Mouse (Mus musculus): ENCODE measurements around the gene Racgap1. TPM values are rescaled to one million over a fixed set of nuclear protein-coding genes. Genes with fewer than 3 reads are reported as not detected.
A peak's percentile ranks its signal among the peaks of the same experiment; 100 is the strongest.

Gene Racgap1
- polyA plus RNA-seq, 1 experiment from 2014 or later, result 219 TPM

- Histone ChIP-seq H3K27me3 (ENCODE audit: insufficient read depth, poor library complexity, severe bottlenecking) (peaks cover 94% of the 10 kb centered on the region), H3K4me3 (no peak overlapping the region), H3K36me3 (no peaks in the 10 kb centered on the region), H3K9me3 (no peaks in the 10 kb centered on the region), H3K4me1 (replicated peaks) (peaks cover 38% of the 10 kb centered on the region), H3K27ac (no peak overlapping the region)
- no peak for DNase-seq (ENCODE audit: low spot score)
- WGBS, result 77% methylated on average over 8 of the region's 8 CpGs
Measured at GRCm38 (mm10) chr15:99592177-99592576, 59.3 kb downstream of the Racgap1 start.

- DNase-seq (ENCODE audit: low spot score), result peak; percentile 45
- H3K9me3 ChIP-seq, result no peaks in the 10 kb centered on the region
- 1% methylated on average over 81 of the region's 83 CpGs for WGBS
- peaks cover 26% of the 10 kb centered on the region for H3K4me1 ChIP-seq (replicated peaks)
- peak within 1 kb of the TSS; percentile 52 for H3K4me3 ChIP-seq
- H3K27ac ChIP-seq, result peak within 1 kb of the TSS; percentile 31; the same call in 1 of the 2 replicates
- H3K36me3 ChIP-seq, result no peaks in the 10 kb centered on the region
- H3K27me3 ChIP-seq (ENCODE audit: insufficient read depth, poor library complexity, severe bottlenecking), result peaks cover 100% of the 10 kb centered on the region
Measured at GRCm38 (mm10) chr15:99590429-99591084, 60.9 kb downstream of the Racgap1 start, which contains the start of gene Aqp5. Gene Aqp5, plus strand, starts transcription at chr15:99590782.

- H3K27me3 ChIP-seq (ENCODE audit: insufficient read depth, poor library complexity, severe bottlenecking), result peaks cover 100% of the 10 kb centered on the region
- no peaks in the 10 kb centered on the region for H3K9me3 ChIP-seq
- 17% methylated on average over 7 of the region's 7 CpGs for WGBS
- no peak overlapping the region for H3K27ac ChIP-seq
- no peaks in the 10 kb centered on the region for H3K36me3 ChIP-seq
- DNase-seq (ENCODE audit: low spot score), result no peak
- H3K4me3 ChIP-seq, result no peak overlapping the region
- H3K4me1 ChIP-seq (replicated peaks), result peaks cover 34% of the 10 kb centered on the region
Measured at GRCm38 (mm10) chr15:99589704-99590103, 61.8 kb downstream of the Racgap1 start.

DNA sequence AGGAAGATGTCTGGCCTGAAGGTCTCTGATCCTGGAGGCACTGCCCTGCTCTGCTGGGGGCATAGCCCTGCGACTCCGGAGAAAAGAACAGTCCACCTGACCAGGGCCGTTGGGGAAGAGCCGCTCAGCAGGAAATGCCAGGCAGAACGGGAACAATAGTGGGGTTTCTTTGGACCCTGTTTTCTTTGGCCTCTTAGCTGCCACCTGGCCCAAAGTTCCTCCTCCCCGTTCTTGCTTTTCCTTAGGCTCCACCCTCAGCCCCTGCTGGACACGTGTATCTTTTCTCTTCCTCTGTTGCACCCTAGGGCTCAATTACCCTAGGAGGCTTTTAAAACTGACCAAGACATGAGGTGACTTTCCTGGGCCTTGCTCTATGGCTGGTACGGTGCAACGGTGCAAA, 62.2 kb downstream of the Racgap1 start:
- H3K4me1 ChIP-seq (replicated peaks), result peaks cover 39% of the 10 kb centered on the region
- DNase-seq (ENCODE audit: low spot score), result no peak
- H3K27ac ChIP-seq, result no peak overlapping the region
- peaks cover 100% of the 10 kb centered on the region for H3K27me3 ChIP-seq (ENCODE audit: insufficient read depth, poor library complexity, severe bottlenecking)
- H3K36me3 ChIP-seq, result no peaks in the 10 kb centered on the region
- 2% methylated on average over 9 of the region's 9 CpGs for WGBS
- H3K4me3 ChIP-seq, result no peak overlapping the region
- H3K9me3 ChIP-seq, result no peaks in the 10 kb centered on the region

GRCm38 (mm10) chr15:99586525-99586924, 64.9 kb downstream of the Racgap1 start:
- peaks cover 100% of the 10 kb centered on the region for H3K27me3 ChIP-seq (ENCODE audit: insufficient read depth, poor library complexity, severe bottlenecking)
- H3K9me3 ChIP-seq, result no peaks in the 10 kb centered on the region
- no peaks in the 10 kb centered on the region for H3K36me3 ChIP-seq
- WGBS, result 91% methylated on average over 3 of the region's 3 CpGs
- DNase-seq (ENCODE audit: low spot score), result no peak
- peaks cover 52% of the 10 kb centered on the region for H3K4me1 ChIP-seq (replicated peaks)
- no peak overlapping the region for H3K27ac ChIP-seq
- no peak overlapping the region for H3K4me3 ChIP-seq

- peaks cover 44% of the 10 kb centered on the region for H3K4me1 ChIP-seq (replicated peaks)
- H3K9me3 ChIP-seq, result no peaks in the 10 kb centered on the region
- DNase-seq (ENCODE audit: low spot score), result no peak
- 70% methylated on average over 6 of the region's 6 CpGs for WGBS
- no peak overlapping the region for H3K27ac ChIP-seq
- no peak overlapping the region for H3K4me3 ChIP-seq
- H3K36me3 ChIP-seq, result no peaks in the 10 kb centered on the region
- peaks cover 100% of the 10 kb centered on the region for H3K27me3 ChIP-seq (ENCODE audit: insufficient read depth, poor library complexity, severe bottlenecking)
Measured at GRCm38 (mm10) chr15:99585741-99586140, 65.7 kb downstream of the Racgap1 start.

DNA sequence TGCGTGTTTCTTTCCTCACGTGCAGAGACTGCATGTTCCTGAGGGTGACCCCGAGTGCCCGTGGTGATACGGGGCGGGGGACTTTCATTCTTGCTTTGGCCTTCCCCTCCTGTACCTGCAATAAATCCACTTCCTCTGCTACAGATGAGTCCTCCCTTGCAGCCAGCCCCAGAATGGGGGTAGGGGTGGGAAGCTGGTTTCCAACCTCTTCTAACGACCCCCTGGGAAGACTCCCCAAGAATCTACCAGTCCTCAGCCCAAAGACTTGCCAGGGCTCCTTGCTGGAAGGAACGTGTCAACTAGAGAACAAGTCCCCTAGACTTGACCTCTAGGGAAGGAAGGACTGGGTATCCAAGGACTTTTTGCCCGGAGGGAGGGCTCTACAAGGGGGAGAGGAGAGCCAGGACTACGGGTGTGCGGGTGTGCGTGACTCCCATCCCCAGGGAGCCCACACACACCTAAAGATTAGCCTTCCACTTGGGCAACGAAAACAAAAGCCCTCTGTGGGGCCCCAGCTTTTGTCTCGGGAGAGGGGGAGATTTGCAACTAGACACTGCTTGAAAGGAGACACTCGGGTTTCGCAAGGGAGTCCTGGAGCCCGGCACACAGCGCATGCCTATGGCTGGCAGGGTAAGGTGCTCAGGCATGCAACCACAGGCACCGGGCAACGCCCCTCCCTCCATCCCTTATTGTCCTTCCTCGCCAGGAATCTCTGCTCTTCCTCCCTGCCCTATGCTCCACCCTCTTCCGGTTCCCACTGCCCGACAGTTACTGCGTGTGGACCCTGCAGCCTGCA, 66.9 kb downstream of the Racgap1 start:
- Histone ChIP-seq H3K4me3 (peak overlapping the region; percentile 46), H3K27ac (peak overlapping the region; percentile 59), H3K27me3 (ENCODE audit: insufficient read depth, poor library complexity, severe bottlenecking) (peaks cover 100% of the 10 kb centered on the region), H3K36me3 (no peaks in the 10 kb centered on the region), H3K9me3 (no peaks in the 10 kb centered on the region), H3K4me1 (replicated peaks) (peaks cover 35% of the 10 kb centered on the region)
- WGBS, result 1% methylated on average over 24 of the region's 24 CpGs
- DNase-seq (ENCODE audit: low spot score), result peak; percentile 50

DNA sequence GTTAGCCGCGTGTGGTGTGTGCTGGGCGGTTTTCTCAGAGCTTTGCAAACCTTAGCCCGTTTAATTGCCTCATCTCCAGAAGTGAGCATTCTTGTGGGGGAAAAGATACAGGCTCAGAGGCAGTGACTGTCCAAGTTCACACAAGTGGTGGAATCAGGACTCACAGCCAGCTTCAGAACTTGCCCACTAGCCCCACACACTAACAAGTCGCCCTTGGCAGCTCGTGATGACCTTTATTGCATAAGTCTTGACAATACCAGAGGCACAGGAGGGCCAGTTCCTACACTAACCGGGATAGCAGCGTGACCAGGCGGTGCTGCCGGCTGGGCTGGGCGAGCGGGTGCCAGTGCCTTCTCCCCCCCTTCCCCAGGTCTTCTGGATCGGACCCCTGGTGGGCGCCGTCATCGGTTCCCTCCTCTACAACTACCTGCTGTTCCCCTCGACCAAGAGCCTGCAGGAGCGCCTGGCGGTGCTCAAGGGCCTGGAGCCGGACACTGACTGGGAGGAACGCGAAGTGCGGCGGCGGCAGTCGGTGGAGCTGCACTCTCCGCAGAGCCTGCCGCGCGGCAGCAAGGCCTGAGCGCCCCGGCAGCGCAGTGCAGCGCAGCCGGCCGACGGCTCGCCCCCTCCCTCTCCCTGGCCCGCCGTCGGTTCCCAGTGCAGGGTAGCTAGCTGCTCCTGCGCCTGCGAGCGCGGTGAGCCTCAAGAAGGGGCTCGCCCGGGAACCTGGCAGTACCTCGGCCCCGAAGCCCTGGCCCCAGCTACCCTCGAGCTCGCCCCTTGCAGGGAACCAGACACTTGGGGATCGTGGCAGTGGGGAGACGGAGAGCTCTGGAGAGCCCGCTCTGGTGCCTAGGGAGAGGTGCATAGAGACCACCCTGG, 67.8 kb downstream of the Racgap1 start:
- Histone ChIP-seq H3K4me1 (replicated peaks) (peaks cover 35% of the 10 kb centered on the region), H3K27ac (peak overlapping the region; percentile 59), H3K36me3 (no peaks in the 10 kb centered on the region), H3K9me3 (no peaks in the 10 kb centered on the region), H3K27me3 (ENCODE audit: insufficient read depth, poor library complexity, severe bottlenecking) (peaks cover 100% of the 10 kb centered on the region), H3K4me3 (peak overlapping the region; percentile 46)
- peak; percentile 73 for DNase-seq (ENCODE audit: low spot score)
- WGBS, result 2% methylated on average over 54 of the region's 54 CpGs

DNA sequence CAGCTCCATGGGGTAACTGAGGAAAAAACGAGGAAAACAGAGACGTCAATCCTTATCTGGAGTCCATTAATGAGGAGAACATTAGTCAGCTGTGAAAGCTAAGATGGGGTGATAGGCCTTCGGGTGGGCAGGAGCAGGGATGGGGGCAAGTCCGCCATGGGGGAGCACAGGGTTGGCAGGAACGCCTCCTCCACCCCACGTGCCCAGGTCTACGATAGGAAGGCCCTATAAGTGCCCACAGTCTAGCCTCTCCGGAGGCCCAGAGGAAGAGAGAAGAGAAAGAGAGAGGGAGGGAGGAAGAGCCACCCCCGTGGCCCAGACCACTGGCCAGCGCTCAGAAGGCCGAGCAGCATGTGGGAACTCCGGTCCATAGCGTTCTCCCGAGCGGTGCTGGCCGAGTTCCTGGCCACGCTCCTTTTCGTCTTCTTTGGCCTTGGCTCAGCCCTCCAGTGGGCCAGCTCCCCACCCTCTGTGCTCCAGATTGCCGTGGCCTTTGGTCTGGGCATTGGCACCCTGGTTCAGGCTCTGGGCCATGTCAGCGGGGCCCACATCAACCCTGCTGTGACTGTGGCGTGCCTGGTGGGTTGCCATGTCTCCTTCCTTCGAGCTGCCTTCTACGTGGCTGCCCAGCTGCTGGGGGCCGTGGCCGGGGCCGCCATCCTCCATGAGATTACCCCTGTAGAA, 72.5 kb downstream of the Racgap1 start, which contains the start of gene Aqp2:
Gene Aqp2 (plus strand): TSS at position 254 of the 684 bp plus-strand sequence.
- Histone ChIP-seq H3K27ac (0 out of 2 replicates have a peak within 1 kb of the TSS, but pooled peaks have one; percentile 9), H3K9me3 (no peaks in the 10 kb centered on the region), H3K4me1 (replicated peaks) (peaks cover 16% of the 10 kb centered on the region), H3K27me3 (ENCODE audit: insufficient read depth, poor library complexity, severe bottlenecking) (peaks cover 78% of the 10 kb centered on the region), H3K4me3 (no peak within 1 kb of the TSS), H3K36me3 (no peaks in the 10 kb centered on the region)
- whole genome bisulfite sequencing, result 83% methylated on average over 26 of the region's 26 CpGs
- DNase-seq (ENCODE audit: low spot score), result no peak

Other genes starting within 250 kb of the Racgap1 start
- 13.5 and 15.8 TPM in 2 replicates for gene Nckap5l, start 193.9 kb downstream of the Racgap1 start, polyA plus RNA-seq (2016; fragmentation: Nextera tagmentation; extraction: Ambion mirVana)
- gene Bcdin3d, start 176.9 kb downstream of the Racgap1 start, polyA plus RNA-seq (2016; fragmentation: Nextera tagmentation; extraction: Ambion mirVana), result 19.3 and 20.2 TPM in 2 replicates
- gene Faim2, start 123.5 kb downstream of the Racgap1 start, polyA plus RNA-seq (2016; fragmentation: Nextera tagmentation; extraction: Ambion mirVana), result 0.63 and 1.1 TPM in 2 replicates
- gene Aqp2, start 72.6 kb downstream of the Racgap1 start, polyA plus RNA-seq (2016; fragmentation: Nextera tagmentation; extraction: Ambion mirVana), result not detected in 2 replicates
- 0.46 and 1.6 TPM in 2 replicates for gene Aqp5, start 60.9 kb downstream of the Racgap1 start, polyA plus RNA-seq (2016; fragmentation: Nextera tagmentation; extraction: Ambion mirVana)
- gene Aqp6, start 50.3 kb downstream of the Racgap1 start, polyA plus RNA-seq (2016; fragmentation: Nextera tagmentation; extraction: Ambion mirVana), result 0.35 and 0.90 TPM in 2 replicates
- 12.6 and 29.0 TPM in 2 replicates for gene Asic1, start 18.7 kb upstream of the Racgap1 start, polyA plus RNA-seq (2016; fragmentation: Nextera tagmentation; extraction: Ambion mirVana)
- gene Smarcd1, start 50.5 kb upstream of the Racgap1 start, polyA plus RNA-seq (2016; fragmentation: Nextera tagmentation; extraction: Ambion mirVana), result 101 and 118 TPM in 2 replicates
- gene Gm17349, start 53.8 kb upstream of the Racgap1 start, polyA plus RNA-seq (2016; fragmentation: Nextera tagmentation; extraction: Ambion mirVana), result not detected in 2 replicates
- 0.54 and 0.78 TPM in 2 replicates for gene Gpd1, start 65.9 kb upstream of the Racgap1 start, polyA plus RNA-seq (2016; fragmentation: Nextera tagmentation; extraction: Ambion mirVana)
- 152 and 174 TPM in 2 replicates for gene Cox14, start 74.0 kb upstream of the Racgap1 start, polyA plus RNA-seq (2016; fragmentation: Nextera tagmentation; extraction: Ambion mirVana)
- gene Cers5, start 121.2 kb upstream of the Racgap1 start, polyA plus RNA-seq (2016; fragmentation: Nextera tagmentation; extraction: Ambion mirVana), result 59.1 and 61.3 TPM in 2 replicates
- 29.5 and 33.4 TPM in 2 replicates for gene Lima1, start 223.8 kb upstream of the Racgap1 start, polyA plus RNA-seq (2016; fragmentation: Nextera tagmentation; extraction: Ambion mirVana)

Measured in hindbrain, embryonic 10.5 days (tissue).